Mouse (Mus musculus) cerebellum, postnatal 4 days (tissue): ENCODE results near the gene C7.
"Not testable (repeated sequence)": the region's sequence is repeated elsewhere in the genome, so short reads cannot be mapped to it uniquely, and the experiment has no call there.

Experiments used
- DNase-seq, 2 experiments: peaks; one replicate each; pipeline ENCODE4 v3.0.0; 2022; ENCODE audit warnings: low spot score in 2 of 2, mixed read lengths in 1 of 2

Gene C7

DNA sequence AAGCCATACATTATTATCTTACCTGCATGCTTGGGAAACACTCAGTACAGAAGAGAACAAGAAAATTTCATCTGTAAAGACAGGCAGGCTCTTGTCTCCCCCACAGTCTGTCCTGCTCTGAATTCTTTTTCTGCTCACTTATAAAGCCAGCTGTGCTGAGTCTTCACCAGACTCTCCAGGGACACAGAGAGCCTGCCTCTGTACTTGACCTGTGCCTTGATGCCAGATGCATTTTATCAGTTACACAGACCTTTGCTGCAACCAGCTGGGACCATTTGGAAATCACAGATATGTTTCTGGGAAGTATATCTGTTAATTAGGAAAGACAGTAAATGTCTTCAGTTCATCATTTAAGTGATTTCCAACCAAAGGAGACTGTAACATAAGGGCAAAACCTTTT lies at the start of gene C7:
TSS of gene C7 (minus strand) at position 106 of the 400 bp plus-strand sequence.
- DNase-seq = no peak

DNA sequence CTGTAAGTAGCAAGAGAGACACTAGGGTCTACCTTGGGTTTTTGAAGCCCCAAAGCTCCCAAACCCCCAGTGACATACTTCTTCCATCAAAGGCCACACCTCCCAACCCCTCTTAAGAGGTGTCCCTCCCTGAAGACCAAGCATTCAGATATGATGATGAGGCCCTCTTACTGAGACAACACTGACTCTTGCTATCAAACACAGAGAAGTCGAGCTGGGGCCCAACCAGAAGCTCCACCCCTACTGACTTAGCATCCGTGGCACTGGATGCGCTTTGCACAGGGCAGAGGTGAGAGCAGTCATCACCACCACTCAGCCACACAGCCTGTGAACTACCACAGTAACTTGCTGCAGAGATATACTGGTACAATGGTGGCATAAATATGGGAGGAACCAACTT lies 49.1 kb upstream of the C7 start:
- DNase-seq = no peak

DNA sequence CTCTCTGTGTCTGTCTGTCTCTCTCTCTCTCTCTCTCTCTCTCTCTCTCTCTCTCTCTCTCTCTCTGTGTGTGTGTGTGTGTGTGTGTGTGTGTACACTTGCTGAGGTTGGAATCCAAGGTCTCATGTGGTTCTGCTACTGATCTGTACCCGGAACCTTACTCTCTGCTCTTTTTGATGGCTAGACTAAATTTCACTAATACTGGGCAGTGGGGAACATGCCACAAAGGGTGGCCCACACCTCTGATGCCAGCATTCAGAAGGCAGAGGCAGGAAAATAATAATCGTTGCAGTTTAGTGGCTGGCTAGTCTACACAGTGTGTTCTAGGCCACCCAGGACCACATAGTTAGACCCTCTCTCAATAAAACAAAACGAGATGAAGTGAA lies 45.1 kb upstream of the C7 start:
- DNase-seq = no peak

DNA sequence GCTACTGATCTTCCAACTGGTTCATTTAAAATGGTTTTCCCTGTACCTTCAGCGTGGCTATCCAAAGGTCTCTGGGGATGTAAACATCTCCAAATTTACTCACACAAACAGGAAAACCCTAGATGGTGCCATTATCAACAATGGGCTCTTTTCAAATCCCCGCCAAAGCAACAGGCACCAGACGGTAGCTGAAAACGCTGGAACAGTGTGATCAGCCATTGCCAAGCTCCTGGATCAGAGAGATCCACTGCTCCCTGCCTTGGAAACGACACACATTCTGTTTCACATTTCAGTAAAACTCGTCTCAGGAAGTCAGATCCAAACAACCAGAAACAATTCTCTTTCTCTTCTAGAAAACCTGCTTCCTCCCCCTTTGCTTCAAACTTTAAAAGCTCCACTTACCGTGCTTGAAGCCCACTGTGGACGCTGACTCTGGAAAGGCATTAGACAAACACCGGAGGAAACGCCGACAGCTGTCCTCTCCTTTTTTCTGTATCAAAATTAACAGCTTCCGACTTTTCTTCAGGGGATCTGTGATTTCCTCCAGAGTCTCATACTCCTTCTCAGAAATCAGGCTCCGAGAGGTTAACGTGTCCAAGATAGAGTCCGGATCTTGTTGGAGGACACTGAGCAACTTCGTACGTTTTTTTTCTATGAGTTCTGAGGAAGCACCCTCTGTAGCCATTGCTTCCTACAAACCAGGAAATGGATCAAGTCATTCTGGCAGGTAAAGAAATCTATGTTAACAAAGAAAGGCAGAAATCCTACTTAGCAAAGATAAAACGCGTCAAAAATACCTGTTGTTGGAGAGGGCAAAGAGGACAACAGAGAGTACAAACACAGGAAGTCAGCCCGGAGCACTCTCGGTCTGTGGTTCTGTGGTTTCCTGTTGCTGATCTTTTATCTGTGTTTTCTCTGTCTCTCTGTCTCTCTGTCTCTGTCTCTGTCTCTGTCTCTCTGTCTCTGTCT lies 44.4 kb upstream of the C7 start, which contains the start of gene Card6:
TSS of gene Card6 (minus strand) at position 854 of the 969 bp plus-strand sequence.
- no peak for DNase-seq

DNA sequence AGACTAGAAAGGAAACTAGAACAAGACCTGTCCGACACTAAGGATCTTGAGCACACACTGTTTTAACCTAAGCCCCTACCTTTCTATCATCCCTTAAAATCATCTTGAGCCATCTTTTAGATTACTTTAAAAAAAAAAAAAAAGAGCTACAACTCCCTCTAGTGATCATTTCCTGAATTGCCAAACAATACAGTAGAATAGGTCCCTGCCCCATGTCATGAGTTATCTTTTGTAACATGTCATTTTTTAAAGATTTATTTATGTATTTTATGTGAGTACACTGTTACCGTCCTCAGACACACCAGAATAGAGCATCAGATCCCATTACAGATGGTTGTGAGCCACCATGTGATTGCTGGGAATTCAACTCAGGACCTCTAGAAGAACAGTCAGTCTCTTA lies 42.8 kb upstream of the C7 start:
- no peak for DNase-seq

DNA sequence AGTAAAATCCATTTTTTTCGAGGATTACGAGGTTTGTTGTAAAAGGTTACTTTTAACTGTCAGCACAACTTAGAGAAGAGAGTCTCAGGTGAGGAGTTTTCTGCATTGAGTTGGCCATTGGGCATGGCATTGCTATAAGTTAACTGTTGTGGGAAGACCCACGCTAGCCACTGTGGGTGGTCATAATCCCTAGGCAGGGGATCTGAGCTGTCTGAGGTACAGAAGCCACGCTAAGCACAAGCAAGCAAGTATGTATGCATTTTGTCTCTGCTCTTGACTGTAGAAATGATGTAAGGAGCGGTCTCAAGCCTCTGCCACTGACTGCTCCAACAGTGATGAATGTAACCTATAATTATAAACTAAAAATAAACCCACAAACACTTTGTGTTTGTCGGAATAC lies 42.4 kb upstream of the C7 start:
- no peak for DNase-seq

DNA sequence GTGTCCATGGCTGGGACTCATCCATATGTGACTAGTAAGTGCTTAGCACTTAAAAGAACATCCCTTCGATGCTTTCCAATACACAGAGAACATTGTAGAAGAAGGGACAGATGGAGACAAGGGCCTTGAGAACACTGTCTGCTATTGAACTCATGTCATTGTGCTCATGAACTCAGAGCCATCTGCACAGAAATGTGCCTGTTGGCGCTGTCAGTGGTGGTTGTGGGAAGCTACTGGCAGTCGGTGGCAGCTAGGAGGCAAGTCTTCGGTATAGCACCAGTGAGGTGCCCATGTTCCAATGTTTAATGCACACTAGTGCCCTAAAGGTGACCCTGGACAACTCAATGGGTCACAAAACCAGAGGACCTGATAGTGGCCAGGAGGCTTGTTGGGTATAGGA lies 38.8 kb upstream of the C7 start:
- DNase-seq = no peak

DNA sequence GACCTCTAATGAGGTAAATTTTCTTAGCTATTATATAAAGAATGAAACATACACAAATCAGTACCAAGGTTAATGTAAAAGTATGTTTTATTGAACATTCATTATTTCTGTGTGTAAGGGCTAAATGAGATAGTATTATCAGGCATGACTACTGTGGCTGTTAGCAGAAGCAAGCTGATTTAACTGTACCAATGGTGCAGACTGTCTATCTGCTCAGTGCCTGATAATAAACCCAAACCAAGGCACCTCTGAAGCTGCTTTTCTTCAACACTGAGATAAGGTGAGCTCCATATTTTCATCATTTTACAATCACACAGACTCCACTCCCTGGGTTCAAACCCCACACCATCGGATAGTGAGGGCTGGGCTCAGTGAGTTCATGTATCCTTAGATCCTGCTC lies 33.8 kb upstream of the C7 start:
- DNase-seq = no peak

DNA sequence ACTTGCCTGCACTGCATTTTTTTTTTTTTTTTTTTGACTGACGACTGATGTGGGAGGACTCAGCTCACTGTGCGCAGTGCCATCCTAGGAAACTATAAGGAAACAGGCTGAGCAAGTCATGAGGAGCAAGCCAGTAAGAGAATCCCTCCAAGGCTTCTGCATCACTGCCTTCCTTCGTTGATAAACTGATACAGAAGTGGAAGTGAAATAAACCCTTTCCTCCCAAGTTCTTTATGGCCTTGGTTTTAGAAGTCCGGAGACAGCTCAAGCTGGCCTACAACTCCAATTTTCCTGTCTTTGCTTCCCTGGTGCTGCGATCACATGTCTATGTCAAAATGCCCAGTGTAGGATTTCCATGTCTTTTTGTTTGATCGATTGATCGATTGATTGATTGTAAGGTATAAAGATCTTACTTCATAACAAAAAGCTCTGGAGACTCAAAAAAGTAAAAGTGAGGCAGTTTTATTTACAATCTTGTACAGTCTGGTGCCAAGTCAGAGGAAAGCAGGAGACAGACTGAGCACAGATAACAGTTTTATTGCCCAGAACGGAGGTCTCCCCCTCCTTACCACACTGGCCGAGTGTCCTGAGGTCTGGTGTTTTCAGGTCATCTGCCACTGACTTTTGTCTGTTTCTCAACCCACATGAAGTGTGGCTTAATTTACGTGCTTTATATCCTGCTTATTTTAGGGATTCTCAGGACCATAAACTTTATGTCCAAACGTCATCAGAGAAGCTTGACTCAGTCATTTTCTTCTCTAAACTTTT lies 32.2 kb upstream of the C7 start:
- DNase-seq = no peak

DNA sequence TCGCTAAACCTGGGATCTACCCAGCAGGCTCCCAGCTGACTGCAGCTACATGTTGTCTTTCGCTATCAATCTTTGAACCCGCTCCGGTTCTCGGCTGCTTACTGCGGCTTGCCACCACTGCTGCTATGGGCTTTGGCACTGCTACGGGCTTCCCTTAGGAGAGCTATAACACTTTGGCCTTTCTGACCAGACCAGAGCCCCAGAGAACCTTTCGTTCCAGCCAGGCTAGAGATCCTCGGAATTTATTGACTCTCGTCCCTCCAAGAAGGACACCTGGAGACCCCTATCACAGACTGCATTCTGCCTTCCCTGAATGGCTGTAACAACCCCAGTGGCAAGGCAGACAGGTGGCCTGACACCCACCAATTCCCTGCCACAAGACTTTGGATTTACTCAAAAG lies 26.6 kb upstream of the C7 start:
- DNase-seq = no peak

DNA sequence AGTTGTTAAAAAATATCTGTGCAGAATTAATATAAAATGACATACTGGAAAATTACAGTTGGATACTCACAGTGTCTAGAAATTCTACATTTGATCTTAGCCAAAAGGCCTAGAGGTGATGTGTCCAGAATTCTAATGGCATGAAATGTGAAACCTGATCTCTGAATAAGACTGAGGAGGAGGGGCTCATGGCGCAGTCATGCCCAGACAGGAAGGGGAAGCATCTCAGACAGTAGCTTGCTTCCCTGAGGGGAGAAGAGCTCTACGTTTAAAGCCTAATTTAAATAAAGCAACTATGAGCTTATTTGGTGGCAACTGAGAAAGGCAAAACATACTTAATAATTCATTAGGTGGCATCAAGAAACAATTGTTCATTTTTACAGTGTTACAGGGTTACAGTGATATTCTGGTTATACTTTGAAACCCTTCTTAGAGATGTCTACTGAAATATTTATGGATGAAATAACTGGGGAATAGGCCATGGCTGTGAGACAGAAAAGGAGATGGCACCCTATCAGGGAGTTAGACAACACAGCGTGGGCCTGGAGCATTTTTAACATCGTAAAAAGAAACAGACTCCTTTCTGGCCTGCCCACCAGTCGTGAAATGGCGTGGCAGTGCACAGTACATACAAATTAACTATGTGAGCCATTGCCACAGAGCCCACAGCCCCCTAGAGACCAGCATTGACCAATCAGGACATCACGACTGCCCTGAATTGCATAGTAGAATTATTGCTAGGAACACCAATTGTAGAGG lies 25.5 kb upstream of the C7 start:
- no peak for DNase-seq

DNA sequence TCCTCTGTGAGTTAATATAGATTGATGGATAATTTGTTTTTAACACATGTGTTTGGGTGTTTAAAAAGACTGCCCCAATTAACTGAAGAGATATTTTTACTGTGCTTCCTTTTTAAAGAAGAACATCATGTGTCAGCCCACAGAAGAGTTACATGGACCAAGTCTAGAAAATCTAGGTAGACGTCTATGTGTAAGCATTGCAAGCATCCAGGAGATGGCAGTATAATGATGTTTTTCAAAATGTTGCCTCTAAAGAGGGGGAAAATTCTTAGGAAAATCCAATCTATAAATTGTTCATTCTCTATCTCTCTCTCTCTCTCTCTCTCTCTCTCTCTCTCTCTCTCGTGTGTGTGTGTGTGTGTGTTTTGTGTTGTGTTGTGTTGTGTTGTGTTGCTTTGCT lies 22.6 kb upstream of the C7 start:
- DNase-seq = no peak

DNA sequence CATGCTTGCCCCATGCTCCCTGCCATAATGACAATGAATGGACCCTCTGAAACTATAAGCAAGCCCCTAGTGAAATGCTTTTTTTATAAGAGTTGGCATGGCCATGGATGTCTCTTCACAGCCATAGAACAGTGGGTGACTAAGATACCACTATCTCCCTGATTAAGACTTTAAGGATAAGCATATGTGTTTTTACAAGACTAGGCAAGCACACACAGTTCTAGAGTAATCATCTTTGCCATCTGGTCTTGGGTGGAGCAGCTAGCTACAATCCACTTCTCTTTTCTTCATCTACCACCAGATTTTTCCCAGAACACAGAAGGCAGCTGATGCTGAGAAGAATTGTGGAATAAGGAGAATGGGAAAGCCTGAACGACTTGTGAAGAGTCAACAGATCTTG lies 17.7 kb upstream of the C7 start:
- no peak for DNase-seq

DNA sequence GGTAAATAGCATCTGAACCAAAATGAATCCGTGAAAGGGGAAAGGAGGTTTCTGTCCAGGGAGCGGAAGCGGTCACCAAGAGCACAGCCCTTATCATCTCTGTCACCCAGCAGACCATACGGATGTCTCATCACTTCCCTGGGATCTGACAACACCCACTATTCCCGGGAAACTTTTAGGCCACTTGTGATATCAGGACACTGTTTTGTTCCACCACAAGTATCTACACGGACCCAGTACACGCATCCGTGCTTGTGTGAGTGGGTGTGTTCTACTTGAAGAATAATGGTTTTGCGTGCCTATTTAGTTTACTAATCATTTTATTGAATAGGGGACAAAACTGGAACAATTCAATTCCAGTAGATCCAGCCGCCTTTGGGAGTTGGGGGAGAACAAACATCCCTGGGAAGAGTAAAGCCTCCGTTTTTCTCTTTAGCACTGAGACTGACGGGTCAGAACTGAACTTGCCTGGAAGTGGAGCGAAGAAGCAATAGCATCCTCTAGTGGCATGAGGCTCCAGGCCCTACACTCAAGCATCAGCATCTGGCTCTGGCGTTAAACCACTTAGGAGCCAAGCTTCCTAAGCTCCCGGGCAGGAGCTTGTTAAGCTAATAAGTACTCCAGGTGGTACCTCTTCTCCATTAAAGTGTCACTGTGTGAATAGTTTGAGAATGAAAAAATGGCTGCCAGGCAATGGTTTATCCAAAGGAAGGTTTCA lies 5.4 kb upstream of the C7 start:
- peak in 1 of 2 experiments; percentile 29 for DNase-seq

DNA sequence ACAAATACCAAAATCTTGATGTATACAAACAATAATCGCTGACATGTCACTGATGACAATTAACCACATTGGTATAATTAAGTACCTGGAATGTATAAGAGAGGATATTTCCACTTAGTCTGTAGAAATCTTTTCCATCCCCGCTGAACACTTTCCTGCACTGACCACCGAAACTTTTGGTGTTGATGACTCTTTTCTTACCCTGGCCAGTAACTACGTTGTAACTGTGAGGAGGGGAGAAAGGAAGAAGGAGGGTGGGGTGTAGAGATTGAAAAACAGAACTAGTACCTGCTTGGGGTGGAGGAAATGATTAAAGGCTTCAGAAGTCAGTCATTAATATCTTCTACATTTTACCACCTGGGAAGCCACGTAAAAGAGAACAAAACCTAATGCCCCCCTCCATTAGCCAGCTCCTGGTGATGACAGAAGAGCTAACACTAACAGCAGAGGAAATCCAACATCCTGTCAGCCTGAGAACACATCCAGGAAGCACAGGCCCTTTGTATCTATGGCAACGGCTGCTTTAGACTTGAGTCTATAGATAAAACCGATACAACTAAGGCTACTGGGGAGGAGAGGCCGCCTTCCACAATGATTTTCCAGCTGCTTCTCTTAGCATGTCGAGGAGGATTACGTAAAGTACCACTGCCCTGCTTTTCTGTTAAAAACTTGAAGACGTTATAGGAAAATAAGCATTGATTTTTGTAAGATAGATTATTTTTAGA lies 17.8 kb downstream of the C7 start:
- DNase-seq = no peak

DNA sequence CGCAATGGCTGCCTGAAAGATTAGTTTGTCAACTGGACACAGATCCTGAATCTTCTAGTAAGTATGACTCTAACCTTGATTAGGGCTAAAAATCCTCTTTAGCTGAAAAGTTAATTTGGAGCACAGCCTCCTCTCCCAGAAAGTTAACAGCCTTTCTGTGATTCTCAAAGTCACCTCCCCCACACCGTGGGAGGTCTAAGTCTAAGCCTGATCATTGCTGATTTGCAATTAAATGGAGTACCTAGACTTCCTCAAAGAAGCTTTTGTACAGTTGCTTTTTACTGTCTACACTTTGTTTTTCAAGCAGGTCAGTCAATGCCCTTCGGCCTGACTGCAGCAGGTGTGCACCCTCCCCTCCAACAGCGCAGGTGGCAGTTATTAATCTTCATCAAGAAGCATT lies 34.3 kb downstream of the C7 start:
- DNase-seq = no peak

DNA sequence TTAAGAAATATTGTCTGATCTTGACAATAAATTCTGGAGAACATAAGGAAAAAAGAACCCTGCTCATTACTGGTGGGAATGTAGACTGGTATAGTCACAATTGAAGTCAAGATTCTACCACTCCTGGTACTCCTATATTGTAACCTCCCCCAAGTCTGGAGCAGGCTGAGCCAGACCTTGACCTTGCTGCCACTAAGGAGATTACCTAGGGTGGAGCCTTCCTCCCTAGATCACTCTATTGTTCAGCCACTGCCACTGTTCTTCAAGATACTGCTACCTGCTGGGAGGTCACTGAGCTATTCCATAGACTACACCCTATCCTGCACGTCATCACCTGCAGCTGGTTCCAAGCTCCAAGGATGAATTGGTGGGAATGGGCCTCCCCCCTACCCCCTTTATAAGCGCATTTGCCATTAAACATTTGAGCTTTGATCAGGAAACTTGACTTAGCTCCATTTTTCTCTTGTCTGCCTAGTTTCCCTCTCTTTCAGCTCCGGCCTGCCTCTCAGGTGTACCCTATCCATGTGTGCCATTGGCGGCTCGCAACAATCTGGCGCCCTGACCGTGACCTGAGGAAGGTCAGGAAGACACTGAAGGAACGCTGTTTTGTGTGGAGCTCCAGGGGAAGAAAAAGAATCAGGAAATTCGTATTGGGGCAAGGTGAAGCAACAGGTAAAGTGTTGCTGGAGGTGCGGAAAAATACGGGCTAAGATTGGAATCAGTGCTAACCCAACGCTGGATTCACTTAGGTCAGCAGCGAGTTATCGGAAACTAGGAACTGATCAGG lies 39.9 kb downstream of the C7 start:
- DNase-seq = not testable (repeated sequence)

DNA sequence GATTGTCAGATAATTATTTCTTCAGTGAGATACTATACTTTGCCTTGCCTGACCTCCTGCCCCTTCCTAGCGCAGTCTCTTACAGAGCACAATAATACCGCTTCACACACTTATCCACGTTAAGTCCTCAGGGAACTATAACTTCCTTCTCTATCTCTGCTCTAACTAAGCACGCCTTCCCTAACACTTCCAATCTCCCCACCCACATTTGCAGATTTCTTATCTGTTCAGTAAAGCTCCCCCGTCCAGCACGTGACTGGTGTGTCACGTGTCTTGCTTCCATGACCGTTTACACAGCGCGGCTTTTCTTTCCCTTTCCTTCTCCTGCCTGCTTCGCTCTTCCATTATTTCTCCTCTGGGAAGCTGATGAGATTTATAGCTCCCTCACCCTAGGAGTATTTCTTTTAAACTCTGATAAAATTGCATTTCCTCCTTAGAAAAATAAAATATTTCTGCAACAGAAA lies 53.9 kb downstream of the C7 start:
- no peak for DNase-seq

DNA sequence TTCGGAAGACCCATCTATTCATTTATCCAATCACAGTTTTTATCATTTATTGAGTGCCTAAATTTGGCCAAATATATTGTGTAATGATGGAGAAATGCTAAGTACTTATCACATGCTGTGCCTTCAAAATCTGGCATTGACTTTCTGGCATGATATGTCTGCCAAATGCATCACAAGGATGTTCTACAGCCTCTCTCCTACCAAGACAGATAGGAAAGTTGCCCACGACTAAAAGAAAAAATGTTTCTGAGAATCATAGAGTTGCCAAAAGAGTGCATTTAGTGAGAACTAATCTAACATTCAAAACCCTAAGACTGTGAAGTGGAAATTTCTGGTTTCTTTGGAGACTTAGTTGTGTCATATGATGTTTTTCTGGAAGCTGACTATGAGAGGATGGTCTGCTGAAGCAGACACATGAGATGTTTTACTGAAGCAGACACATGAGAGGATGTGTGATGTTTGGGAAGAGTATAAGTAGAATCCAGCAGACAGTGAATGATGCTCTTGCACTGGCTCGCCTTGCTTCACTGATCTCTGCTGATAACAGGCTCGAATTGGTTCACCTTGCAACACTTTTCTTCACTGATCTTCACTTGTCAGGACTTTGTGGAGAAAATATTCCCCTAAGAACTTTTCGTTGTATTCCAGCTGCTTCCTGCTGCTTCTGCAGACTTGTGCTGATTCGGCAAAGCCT lies 59.9 kb downstream of the C7 start:
- DNase-seq = no peak
